Mouse (Mus musculus) hindbrain, embryonic 10.5 days (tissue): Measurements from ENCODE around the gene Pbx2. TPM values are rescaled to one million over a fixed set of nuclear protein-coding genes. Genes with fewer than 3 reads are reported as not detected.
"Not testable (repeated sequence)": the region's sequence is repeated elsewhere in the genome, so short reads cannot be mapped to it uniquely, and the experiment has no call there.

Source experiments
- DNase-seq: peaks from one replicate; pipeline ENCODE4 v3.0.0-alpha.2; 2017; ENCODE audit warnings: low spot score
- H3K27ac ChIP-seq: fragments of 300-500 bp; sonication (generic); 2 replicates; pipeline ENCODE4 v1.5.1; 2016; ENCODE audit warnings: mild to moderate bottlenecking, moderate library complexity
- H3K27me3 ChIP-seq: fragments of 300-500 bp; sonication (generic); 2 replicates; pipeline ENCODE4 v1.6.1; 2016; ENCODE audit warnings: mild to moderate bottlenecking; ENCODE audit not compliant: poor library complexity, insufficient read depth, severe bottlenecking
- H3K36me3 ChIP-seq: fragments of 300-500 bp; sonication (generic); 2 replicates; pipeline ENCODE4 v1.6.1; 2016; ENCODE audit warnings: mild to moderate bottlenecking, moderate library complexity
- H3K4me1 ChIP-seq: fragments of 300-500 bp; sonication (generic); replicated peaks from 2 replicates; pipeline ENCODE4 v1.6.1; 2016; ENCODE audit warnings: mild to moderate bottlenecking
- H3K4me3 ChIP-seq: fragments of 300-500 bp; sonication (generic); 2 replicates; pipeline ENCODE4 v1.5.1; 2016; ENCODE audit warnings: mild to moderate bottlenecking, moderate library complexity
- H3K9me3 ChIP-seq: fragments of 300-500 bp; sonication (generic); 2 replicates; pipeline ENCODE4 v1.6.1; 2016; ENCODE audit warnings: mild to moderate bottlenecking, moderate library complexity
- whole genome bisulfite sequencing: fragments of 180-500 bp; shearing (Covaris S2); methylation state at CpG from one replicate; pipeline ENCODE4 v1.1.7; 2016; 5-methylcytosine and 5-hydroxymethylcytosine counted together
- polyA plus RNA-seq: library from polyadenylated mRNA; unstranded; fragments of >200 nt; fragmentation: Nextera tagmentation; extraction: Ambion mirVana; gene quantifications from 2 replicates; pipeline ENCODE4 v1.2.1, GENCODE M21; 2016

The Pbx2 gene
- 17.7 and 17.8 TPM in 2 replicates for polyA plus RNA-seq

GRCm38 (mm10) chr17:34591029-34591993 lies at the start of gene Pbx2:
TSS of gene Pbx2 (plus strand) at chr17:34591266.
- peak within 1 kb of the TSS; percentile 99 for H3K27ac ChIP-seq
- H3K36me3 ChIP-seq = peaks cover 27% of the 10 kb centered on the region
- H3K9me3 ChIP-seq = no peaks in the 10 kb centered on the region
- DNase-seq = peak; percentile 80
- peaks cover 96% of the 10 kb centered on the region for H3K4me1 ChIP-seq
- H3K4me3 ChIP-seq = peak within 1 kb of the TSS; percentile 87
- 2% methylated on average over 21 of the region's 21 CpGs for WGBS
- no peaks in the 10 kb centered on the region for H3K27me3 ChIP-seq

- DNase-seq, H3K27me3 ChIP-seq, H3K4me1 ChIP-seq, H3K4me3 ChIP-seq, H3K36me3 ChIP-seq, H3K27ac ChIP-seq, H3K9me3 ChIP-seq: not testable (repeated sequence)
- 94% methylated on average over 13 of the region's 13 CpGs for WGBS
These were observed 47.5 kb upstream of the Pbx2 start for GRCm38 (mm10) chr17:34543567-34543966.

GRCm38 (mm10) chr17:34546797-34547196 lies 44.3 kb upstream of the Pbx2 start:
- H3K27me3 ChIP-seq = no peaks in the 10 kb centered on the region
- H3K36me3 ChIP-seq = no peaks in the 10 kb centered on the region
- H3K9me3 ChIP-seq = no peaks in the 10 kb centered on the region
- H3K27ac ChIP-seq = no peak overlapping the region
- no peaks in the 10 kb centered on the region for H3K4me1 ChIP-seq
- no peak for DNase-seq
- H3K4me3 ChIP-seq = no peak overlapping the region
- 91% methylated on average over 1 of the region's 1 CpGs for whole genome bisulfite sequencing

DNA sequence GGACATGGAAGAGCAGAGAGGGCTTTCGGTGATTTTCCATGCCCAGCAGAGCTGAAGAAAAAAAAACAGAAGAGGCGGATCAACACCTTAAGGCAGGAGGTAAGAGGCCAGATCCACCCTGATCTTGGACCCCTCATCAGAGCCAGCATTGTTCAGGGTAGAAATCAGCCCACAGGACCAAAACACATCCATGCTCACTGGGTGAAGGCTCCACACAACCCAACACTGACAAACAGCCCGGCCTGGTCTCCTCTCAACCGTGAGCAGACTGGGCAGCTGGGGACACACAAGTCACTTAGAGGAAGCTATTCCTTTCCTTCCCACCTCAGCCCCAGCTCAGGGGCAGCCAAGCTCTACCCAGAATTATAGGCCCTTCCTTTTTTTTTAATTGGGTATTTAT lies 43.5 kb upstream of the Pbx2 start:
- Histone ChIP-seq H3K9me3 (no peaks in the 10 kb centered on the region), H3K36me3 (no peaks in the 10 kb centered on the region), H3K4me3 (no peak overlapping the region), H3K27ac (no peak overlapping the region), H3K4me1 (no peaks in the 10 kb centered on the region), H3K27me3 (no peaks in the 10 kb centered on the region)
- WGBS = 95% methylated on average over 4 of the region's 4 CpGs
- DNase-seq = no peak

- H3K9me3 ChIP-seq = no peaks in the 10 kb centered on the region
- no peak for DNase-seq
- no peak overlapping the region for H3K4me3 ChIP-seq
- no peaks in the 10 kb centered on the region for H3K4me1 ChIP-seq
- H3K27me3 ChIP-seq = no peaks in the 10 kb centered on the region
- 90% methylated on average over 3 of the region's 3 CpGs for WGBS
- H3K36me3 ChIP-seq = no peaks in the 10 kb centered on the region
- H3K27ac ChIP-seq = no peak overlapping the region
These were observed 41.9 kb upstream of the Pbx2 start for GRCm38 (mm10) chr17:34549156-34549555.

DNA sequence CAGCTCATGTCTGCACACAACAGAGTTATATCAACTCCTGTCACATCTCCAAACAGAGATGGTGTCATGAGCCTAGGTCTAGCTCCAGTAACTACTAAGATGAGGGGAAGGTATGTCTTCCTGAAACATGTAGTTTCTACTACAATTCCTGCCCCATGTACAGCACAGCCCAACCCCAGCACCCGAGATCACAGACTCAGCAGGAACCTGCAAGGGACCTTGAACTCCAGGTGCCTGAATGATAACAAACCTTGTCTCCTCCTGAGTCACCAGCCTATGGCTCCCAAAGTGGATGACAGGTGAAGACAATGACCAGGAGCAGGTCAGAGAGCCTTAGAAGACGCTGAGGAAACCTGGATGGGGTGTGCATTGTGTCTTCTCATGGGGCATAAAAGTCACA lies 41.2 kb upstream of the Pbx2 start:
- no peak overlapping the region for H3K4me3 ChIP-seq
- H3K27me3 ChIP-seq = no peaks in the 10 kb centered on the region
- no peak for DNase-seq
- H3K27ac ChIP-seq = no peak overlapping the region
- H3K4me1 ChIP-seq = no peaks in the 10 kb centered on the region
- no peaks in the 10 kb centered on the region for H3K9me3 ChIP-seq
- 81% methylated on average over 2 of the region's 2 CpGs for WGBS
- no peaks in the 10 kb centered on the region for H3K36me3 ChIP-seq

DNA sequence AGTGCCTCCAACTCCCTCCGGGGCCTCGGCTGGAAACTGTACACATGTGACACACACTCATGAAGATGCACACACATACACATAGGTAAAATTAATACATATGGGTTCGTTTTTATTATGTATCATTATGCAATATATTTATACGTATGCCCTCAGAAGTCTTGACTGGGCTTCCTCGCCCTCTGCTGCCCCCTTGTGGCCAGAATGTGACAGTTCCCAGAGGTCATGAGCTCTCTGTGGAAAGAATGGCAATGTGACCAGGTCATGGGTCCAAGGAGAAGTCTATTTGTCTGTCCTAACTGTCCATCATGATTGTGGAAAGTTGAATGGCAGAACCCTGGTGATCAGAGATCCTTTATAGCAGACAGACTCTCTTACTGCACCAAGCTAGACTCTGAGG lies 35.6 kb upstream of the Pbx2 start:
- 25% methylated on average over 5 of the region's 5 CpGs for WGBS
- DNase-seq = peak; percentile 78
- no peaks in the 10 kb centered on the region for H3K27me3 ChIP-seq
- no peaks in the 10 kb centered on the region for H3K4me1 ChIP-seq
- no peaks in the 10 kb centered on the region for H3K36me3 ChIP-seq
- H3K4me3 ChIP-seq = no peak overlapping the region
- no peaks in the 10 kb centered on the region for H3K9me3 ChIP-seq
- H3K27ac ChIP-seq = no peak overlapping the region

GRCm38 (mm10) chr17:34556406-34556805 lies 34.7 kb upstream of the Pbx2 start:
- Histone ChIP-seq H3K36me3 (no peaks in the 10 kb centered on the region), H3K27ac (no peak overlapping the region), H3K4me1 (peaks cover 5% of the 10 kb centered on the region; the same call in 1 of the 2 replicates), H3K27me3 (no peaks in the 10 kb centered on the region), H3K4me3 (no peak overlapping the region), H3K9me3 (no peaks in the 10 kb centered on the region)
- 88% methylated on average over 8 of the region's 8 CpGs for WGBS
- no peak for DNase-seq

GRCm38 (mm10) chr17:34557411-34557810 lies 33.7 kb upstream of the Pbx2 start:
- no peak for DNase-seq
- Histone ChIP-seq H3K9me3 (no peaks in the 10 kb centered on the region), H3K27ac (no peak overlapping the region), H3K36me3 (no peaks in the 10 kb centered on the region), H3K27me3 (no peaks in the 10 kb centered on the region), H3K4me1 (peaks cover 6% of the 10 kb centered on the region; the same call in 1 of the 2 replicates), H3K4me3 (no peak overlapping the region)
- 80% methylated on average over 11 of the region's 11 CpGs for WGBS

GRCm38 (mm10) chr17:34559116-34559515 lies 31.9 kb upstream of the Pbx2 start:
- H3K9me3 ChIP-seq = no peaks in the 10 kb centered on the region
- H3K4me1 ChIP-seq = peaks cover 10% of the 10 kb centered on the region
- DNase-seq = no peak
- no peaks in the 10 kb centered on the region for H3K36me3 ChIP-seq
- no peak overlapping the region for H3K4me3 ChIP-seq
- no peaks in the 10 kb centered on the region for H3K27me3 ChIP-seq
- WGBS = 90% methylated on average over 7 of the region's 7 CpGs
- H3K27ac ChIP-seq = no peak overlapping the region

- Histone ChIP-seq H3K36me3 (no peaks in the 10 kb centered on the region), H3K4me3 (no peak overlapping the region), H3K9me3 (no peaks in the 10 kb centered on the region), H3K27me3 (0 out of 2 replicates have a peak, but pooled peaks cover 2% of the 10 kb centered on the region), H3K27ac (no peak overlapping the region), H3K4me1 (peaks cover 18% of the 10 kb centered on the region)
- no peak for DNase-seq
- WGBS = 27% methylated on average over 15 of the region's 15 CpGs
These were observed 31.2 kb upstream of the Pbx2 start for GRCm38 (mm10) chr17:34559895-34560294.

GRCm38 (mm10) chr17:34560438-34560837 lies 30.6 kb upstream of the Pbx2 start:
- 0 out of 2 replicates have a peak, but pooled peaks cover 4% of the 10 kb centered on the region for H3K27me3 ChIP-seq
- DNase-seq = no peak
- H3K4me1 ChIP-seq = peaks cover 21% of the 10 kb centered on the region
- no peaks in the 10 kb centered on the region for H3K36me3 ChIP-seq
- no peak overlapping the region for H3K27ac ChIP-seq
- H3K9me3 ChIP-seq = no peaks in the 10 kb centered on the region
- 92% methylated on average over 6 of the region's 6 CpGs for WGBS
- no peak overlapping the region for H3K4me3 ChIP-seq

GRCm38 (mm10) chr17:34561200-34561599 lies 29.9 kb upstream of the Pbx2 start:
- WGBS = 46% methylated on average over 8 of the region's 8 CpGs
- DNase-seq = no peak
- Histone ChIP-seq H3K27me3 (0 out of 2 replicates have a peak, but pooled peaks cover 4% of the 10 kb centered on the region), H3K27ac (peak overlapping the region; percentile 56), H3K9me3 (no peaks in the 10 kb centered on the region), H3K4me1 (peaks cover 21% of the 10 kb centered on the region), H3K36me3 (no peaks in the 10 kb centered on the region), H3K4me3 (no peak overlapping the region)
